Mouse (Mus musculus): ENCODE measurements at regions not wholly inside any gene's neighbourhood (a gene's known extent, or its start where the extent isn't known, plus 50 kb on each side); places are given as distances from the start of the nearest gene placed in this dataset.

DNA sequence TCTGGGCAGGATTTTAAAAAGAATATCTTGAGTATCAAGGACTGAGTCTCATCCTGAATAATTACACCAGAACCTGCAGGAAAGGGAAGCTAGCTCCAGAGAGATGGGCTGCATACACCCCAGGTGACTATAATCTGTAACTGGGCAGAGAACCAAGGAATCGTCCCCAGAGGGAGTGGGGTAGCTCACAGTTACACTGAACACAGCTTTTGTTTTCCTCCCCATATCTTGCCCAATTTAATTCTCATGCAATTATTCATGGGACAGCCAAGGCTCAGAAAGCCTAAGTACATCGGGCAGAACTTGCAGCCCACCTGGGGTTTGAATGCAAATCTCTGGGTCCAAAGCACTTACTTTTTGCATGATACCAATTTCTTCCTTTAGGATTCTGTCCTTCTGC, 59.5 kb upstream of the Tmem178 start:
- no peak for TF ChIP-seq CTCF (IDR thresholded peaks at IDR 0.05; ENCODE audit: extremely low read depth, insufficient read length, insufficient replicate concordance, low read depth, low read length)
- no peak for TF ChIP-seq POLR2A (IDR thresholded peaks at IDR 0.05; ENCODE audit: low read depth, low read length)

Measured in small intestine, adult 2 months (tissue).